Mouse (Mus musculus): ENCODE results near the gene Jak1.

DNA sequence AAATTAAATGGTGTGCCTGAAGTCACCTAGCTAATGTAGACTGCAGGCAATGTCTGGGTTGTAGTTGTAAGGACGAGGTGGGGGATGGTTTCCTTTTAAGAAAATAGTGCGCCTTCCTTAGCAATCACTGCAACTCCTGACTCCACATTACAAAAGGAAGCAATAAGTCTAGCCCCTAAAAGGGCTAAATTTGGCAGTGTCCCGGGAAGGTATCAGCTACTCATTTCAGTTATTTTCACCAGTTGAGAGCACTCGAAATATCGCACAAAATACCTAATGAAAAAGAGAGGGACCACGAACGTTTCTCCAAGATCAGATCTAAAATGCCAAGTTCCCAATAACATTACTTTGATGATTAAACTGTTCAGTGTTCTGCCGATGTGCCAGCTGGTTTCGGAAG lies 28.6 kb upstream of the Jak1 start:
- TF ChIP-seq CTCF (IDR thresholded peaks at IDR 0.05; ENCODE audit: borderline replicate concordance, extremely low read depth, insufficient read depth, insufficient read length) (no peak), POLR2A (IDR thresholded peaks at IDR 0.05; ENCODE audit: borderline replicate concordance, extremely low read depth, insufficient read depth, insufficient read length, poor library complexity, severe bottlenecking) (no peak)

All from brain, embryonic 14.5 days (tissue).